Mouse (Mus musculus): ENCODE results near the gene Gm17617. TPM values are rescaled to one million over a fixed set of nuclear protein-coding genes. Genes with fewer than 3 reads are reported as not detected.
"Not testable (repeated sequence)": the region's sequence is repeated elsewhere in the genome, so short reads cannot be mapped to it uniquely, and the experiment has no call there.

Gene Gm17617
- polyA plus RNA-seq, 1 experiment from 2014 or later, result not detected

DNA sequence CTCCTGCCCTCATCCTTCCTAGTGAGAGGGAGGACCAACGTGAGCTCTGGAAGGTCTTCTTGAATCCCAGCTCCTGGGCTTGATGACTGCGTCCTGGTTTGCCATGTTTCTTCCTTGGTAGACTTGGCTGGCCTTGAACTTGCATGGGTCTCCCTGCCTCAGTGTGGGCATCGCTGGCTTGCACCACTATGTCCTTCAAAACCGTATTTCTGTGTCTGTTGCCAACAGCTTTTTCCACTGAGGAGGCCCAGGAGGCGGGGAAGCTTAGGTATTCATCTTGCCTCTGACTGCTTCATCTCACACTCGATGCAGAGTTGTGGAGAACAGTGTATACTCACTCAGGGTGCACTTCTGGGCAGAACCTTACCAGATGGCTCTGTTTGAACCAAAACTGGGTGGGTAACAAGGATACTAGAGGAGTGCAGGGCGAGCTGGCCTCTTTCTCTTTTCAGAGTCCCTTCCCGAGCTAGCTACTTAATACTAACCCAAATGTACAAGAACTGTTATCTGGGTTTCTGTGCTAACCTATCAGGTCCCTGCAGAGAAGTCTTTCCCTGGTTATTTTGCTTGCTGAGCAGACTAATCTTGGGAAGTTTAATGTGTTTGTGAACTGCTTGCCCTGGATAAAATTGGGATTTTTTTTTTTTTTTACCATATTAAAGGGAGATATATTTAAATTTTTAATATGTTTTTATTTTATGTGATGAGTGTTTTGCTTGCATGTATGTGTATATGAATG, 27.2 kb downstream of the Gm17617 start:
- no peaks in the 10 kb centered on the region for H3K27me3 ChIP-seq (ENCODE audit: control insufficient read depth, insufficient read depth, low read length)
- no peaks in the 10 kb centered on the region for H3K9me3 ChIP-seq (ENCODE audit: control insufficient read depth, low read length)
- H3K4me1 ChIP-seq (ENCODE audit: control insufficient read depth, insufficient read depth, low read length), result peaks cover 5% of the 10 kb centered on the region; the same call in 1 of the 2 replicates
- peak overlapping the region; percentile 84 for H3K4me3 ChIP-seq (ENCODE audit: low read depth, low read length)
- no peak for ATAC-seq (ENCODE audit: insufficient read depth, low FRiP score, low TSS enrichment)
- peak overlapping the region; percentile 87 for H3K9ac ChIP-seq (ENCODE audit: low read length)
- H3K36me3 ChIP-seq (ENCODE audit: control insufficient read depth, insufficient read depth, low read length), result no peaks in the 10 kb centered on the region
- 25% methylated on average over 8 of the region's 8 CpGs for WGBS
- H3K4me2 ChIP-seq (ENCODE audit: low read depth), result peak overlapping the region; percentile 56
- H3K27ac ChIP-seq (ENCODE audit: low read depth, low read length), result no peak overlapping the region
- no peak for DNase-seq (ENCODE audit: low spot score)

DNA sequence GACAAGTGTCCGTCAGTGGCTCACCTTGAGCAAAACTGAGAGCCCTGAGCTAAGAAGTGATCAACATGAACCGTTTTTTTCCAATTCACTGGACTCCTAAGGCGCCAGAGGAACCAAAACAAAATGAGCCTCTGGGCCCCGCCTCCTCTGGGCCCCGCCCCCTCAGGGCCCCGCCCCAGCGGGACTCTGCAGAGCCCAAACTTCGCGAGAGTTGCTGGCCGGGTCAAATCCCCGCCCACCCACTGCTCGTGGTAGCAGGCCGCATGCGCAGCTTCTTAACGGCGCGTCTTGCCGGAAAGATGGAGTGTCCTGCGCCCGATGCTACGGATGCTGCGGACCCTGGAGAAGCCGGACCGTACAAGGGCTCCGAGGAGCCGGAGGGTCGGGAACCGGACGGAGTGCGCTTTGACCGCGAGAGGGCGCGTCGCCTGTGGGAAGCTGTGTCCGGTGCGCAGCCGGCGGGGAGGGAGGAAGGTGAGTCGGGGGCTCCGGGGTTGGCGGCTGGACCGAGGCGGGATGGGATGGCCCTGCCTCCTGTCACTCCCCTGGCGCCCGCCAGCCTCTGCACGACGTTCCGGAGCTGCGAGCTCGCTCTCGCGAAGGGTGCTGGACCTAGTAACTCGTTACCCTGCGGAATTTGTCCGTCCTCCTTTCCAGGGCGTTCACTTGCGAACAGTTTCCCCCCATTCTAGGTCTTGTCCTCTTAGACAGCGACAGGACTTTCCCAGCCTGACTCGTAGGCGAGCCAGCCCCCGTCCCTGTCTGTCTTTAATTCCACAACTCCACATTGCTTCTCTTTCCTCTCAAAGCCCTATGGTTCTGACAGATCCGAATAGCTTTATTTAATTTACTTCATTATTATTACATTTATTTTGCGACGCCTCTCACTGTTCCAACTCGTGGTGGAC, 28.0 kb downstream of the Gm17617 start, which contains the start of gene Zfp346:
Zfp346 (plus strand) TSS at position 267 of the 908 bp plus-strand sequence.
- H3K9me3 ChIP-seq (ENCODE audit: control insufficient read depth, low read length), result no peaks in the 10 kb centered on the region
- peak within 1 kb of the TSS; percentile 56 for H3K4me2 ChIP-seq (ENCODE audit: low read depth)
- peak within 1 kb of the TSS; percentile 82 for H3K27ac ChIP-seq (ENCODE audit: low read depth, low read length)
- no peaks in the 10 kb centered on the region for H3K27me3 ChIP-seq (ENCODE audit: control insufficient read depth, insufficient read depth, low read length)
- peaks cover 5% of the 10 kb centered on the region; the same call in 1 of the 2 replicates for H3K4me1 ChIP-seq (ENCODE audit: control insufficient read depth, insufficient read depth, low read length)
- peak within 1 kb of the TSS; percentile 87 for H3K9ac ChIP-seq (ENCODE audit: low read length)
- H3K36me3 ChIP-seq (ENCODE audit: control insufficient read depth, insufficient read depth, low read length), result no peaks in the 10 kb centered on the region
- peak; percentile 90 for ATAC-seq (ENCODE audit: insufficient read depth, low FRiP score, low TSS enrichment)
- peak within 1 kb of the TSS; percentile 84 for H3K4me3 ChIP-seq (ENCODE audit: low read depth, low read length)
- peak; percentile 99 for DNase-seq (ENCODE audit: low spot score)
- whole genome bisulfite sequencing, result under 1% methylated on average over 65 of the region's 66 CpGs

DNA sequence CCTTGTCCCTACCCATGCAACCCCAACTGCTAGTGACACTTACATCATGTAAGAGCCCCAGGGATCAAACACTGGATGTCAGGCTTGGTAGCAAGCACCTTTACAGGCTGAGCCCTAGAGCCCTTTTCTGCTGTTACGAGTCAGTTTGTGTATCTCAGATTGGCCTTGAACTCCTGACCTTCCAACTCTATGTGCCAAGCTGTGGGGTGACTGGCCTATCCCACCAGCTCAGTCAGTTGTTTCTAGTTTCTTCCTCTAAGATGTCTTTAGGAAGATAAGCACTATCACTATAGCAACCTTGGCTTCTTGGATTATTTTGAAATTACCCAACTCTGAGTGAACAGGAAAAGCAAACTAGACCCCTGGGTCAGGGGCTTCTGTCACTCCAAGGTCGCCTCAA, 30.0 kb downstream of the Gm17617 start:
- no peak for ATAC-seq (ENCODE audit: insufficient read depth, low FRiP score, low TSS enrichment)
- Histone ChIP-seq H3K9me3 (ENCODE audit: control insufficient read depth, low read length) (no peaks in the 10 kb centered on the region), H3K4me2 (ENCODE audit: low read depth) (no peak overlapping the region), H3K27me3 (ENCODE audit: control insufficient read depth, insufficient read depth, low read length) (no peaks in the 10 kb centered on the region), H3K4me1 (ENCODE audit: control insufficient read depth, insufficient read depth, low read length) (peaks cover 8% of the 10 kb centered on the region; the same call in 1 of the 2 replicates), H3K9ac (ENCODE audit: low read length) (no peak overlapping the region), H3K27ac (ENCODE audit: low read depth, low read length) (no peak overlapping the region), H3K36me3 (ENCODE audit: control insufficient read depth, insufficient read depth, low read length) (no peaks in the 10 kb centered on the region), H3K4me3 (ENCODE audit: low read depth, low read length) (no peak overlapping the region)
- DNase-seq (ENCODE audit: low spot score), result no peak
- 80% methylated on average over 2 of the region's 2 CpGs for WGBS

DNA sequence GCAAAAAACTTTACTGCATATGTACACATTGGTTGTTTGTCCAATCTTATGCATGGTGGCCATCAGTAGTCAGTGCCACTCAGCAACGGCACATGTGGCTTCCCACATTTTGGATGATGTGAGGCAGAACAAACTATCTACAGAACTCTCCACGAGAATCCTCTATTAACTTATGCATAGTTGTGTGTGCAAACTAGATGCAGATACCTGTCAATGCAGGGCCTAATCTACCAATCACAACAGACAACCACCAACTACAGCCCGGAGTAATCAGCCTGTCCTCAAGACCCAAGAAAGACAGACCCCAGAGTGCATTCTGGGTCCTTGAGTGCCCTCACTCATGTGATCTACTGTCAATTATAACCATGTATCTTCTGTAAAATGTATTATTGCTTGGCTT, 31.0 kb downstream of the Gm17617 start:
- H3K4me2 ChIP-seq (ENCODE audit: low read depth), result no peak overlapping the region
- H3K27me3 ChIP-seq (ENCODE audit: control insufficient read depth, insufficient read depth, low read length), result no peaks in the 10 kb centered on the region
- DNase-seq (ENCODE audit: low spot score), result no peak
- H3K9ac ChIP-seq (ENCODE audit: low read length), result no peak overlapping the region
- WGBS, result 95% methylated on average over 3 of the region's 3 CpGs
- H3K4me3 ChIP-seq (ENCODE audit: low read depth, low read length), result no peak overlapping the region
- peaks cover 8% of the 10 kb centered on the region; the same call in 1 of the 2 replicates for H3K4me1 ChIP-seq (ENCODE audit: control insufficient read depth, insufficient read depth, low read length)
- no peak for ATAC-seq (ENCODE audit: insufficient read depth, low FRiP score, low TSS enrichment)
- H3K36me3 ChIP-seq (ENCODE audit: control insufficient read depth, insufficient read depth, low read length), result no peaks in the 10 kb centered on the region
- no peaks in the 10 kb centered on the region for H3K9me3 ChIP-seq (ENCODE audit: control insufficient read depth, low read length)
- no peak overlapping the region for H3K27ac ChIP-seq (ENCODE audit: low read depth, low read length)

DNA sequence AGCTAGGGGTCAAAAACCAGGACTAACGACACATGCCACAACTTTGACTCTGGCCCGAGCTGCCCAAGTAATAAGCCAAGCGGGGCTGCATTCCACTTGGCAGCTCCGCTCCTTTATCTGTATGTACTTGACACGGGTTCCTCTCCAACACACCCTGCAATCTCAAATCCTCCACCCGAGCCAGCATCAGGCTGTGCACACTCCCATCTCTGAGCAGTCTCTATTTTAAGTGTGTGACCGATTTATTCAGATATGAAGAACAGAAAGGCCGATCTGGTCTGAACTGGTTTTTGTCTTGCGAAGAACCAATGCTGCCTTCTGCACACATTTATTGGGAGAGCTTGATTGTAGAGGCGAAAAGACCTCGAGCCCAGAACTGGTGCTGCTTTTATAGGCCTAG, 31.7 kb downstream of the Gm17617 start:
- H3K4me3 ChIP-seq (ENCODE audit: low read depth, low read length), result no peak overlapping the region
- H3K9ac ChIP-seq (ENCODE audit: low read length), result no peak overlapping the region
- H3K27me3 ChIP-seq (ENCODE audit: control insufficient read depth, insufficient read depth, low read length), result no peaks in the 10 kb centered on the region
- H3K36me3 ChIP-seq (ENCODE audit: control insufficient read depth, insufficient read depth, low read length), result no peaks in the 10 kb centered on the region
- H3K4me1 ChIP-seq (ENCODE audit: control insufficient read depth, insufficient read depth, low read length), result peaks cover 8% of the 10 kb centered on the region; the same call in 1 of the 2 replicates
- H3K27ac ChIP-seq (ENCODE audit: low read depth, low read length), result no peak overlapping the region
- no peaks in the 10 kb centered on the region for H3K9me3 ChIP-seq (ENCODE audit: control insufficient read depth, low read length)
- ATAC-seq (ENCODE audit: insufficient read depth, low FRiP score, low TSS enrichment), result no peak
- no peak overlapping the region for H3K4me2 ChIP-seq (ENCODE audit: low read depth)
- DNase-seq (ENCODE audit: low spot score), result no peak
- 95% methylated on average over 11 of the region's 11 CpGs for WGBS

DNA sequence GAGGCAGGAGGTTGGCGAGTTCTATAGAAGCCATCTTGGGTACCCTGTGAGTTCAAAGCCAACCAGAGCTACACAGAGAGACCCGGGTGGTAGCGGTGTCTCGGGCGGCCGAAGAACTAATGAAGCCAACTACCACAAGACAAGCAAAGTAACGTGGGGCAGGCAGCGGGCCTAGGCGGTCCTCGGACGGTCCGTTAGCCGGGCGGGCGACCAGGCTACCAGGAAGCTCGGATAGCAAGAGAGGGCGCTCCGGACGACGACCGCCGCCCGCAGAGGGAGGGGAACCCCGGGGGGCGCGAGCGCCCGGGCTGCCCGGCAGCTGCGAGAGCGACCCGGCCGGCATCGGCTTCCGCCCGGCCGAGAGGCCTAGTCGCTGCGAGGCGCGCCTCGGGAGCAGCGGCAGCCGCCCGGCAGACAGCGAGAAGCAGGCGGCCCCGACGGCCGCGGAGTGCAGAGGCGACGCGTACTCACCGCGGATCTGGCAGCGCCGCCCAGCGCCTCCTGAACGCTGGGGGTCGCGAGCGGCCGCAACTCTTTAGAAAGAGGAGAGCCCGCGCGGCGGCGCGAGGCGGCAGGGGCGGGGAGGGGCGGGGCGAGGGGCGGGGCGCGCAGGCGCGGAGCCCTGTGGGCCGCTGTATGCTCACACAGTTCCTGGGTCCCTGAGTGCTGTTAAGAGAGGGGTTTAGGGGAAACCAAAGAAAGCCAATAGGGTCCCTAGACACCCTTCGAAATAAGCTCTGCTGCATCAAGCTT, 33.4 kb downstream of the Gm17617 start, which contains the start of gene Uimc1:
Uimc1 (minus strand) TSS at position 575 of the 753 bp plus-strand sequence.
- DNase-seq (ENCODE audit: low spot score), result peak; percentile 92
- Histone ChIP-seq H3K9me3 (ENCODE audit: control insufficient read depth, low read length) (no peaks in the 10 kb centered on the region), H3K27ac (ENCODE audit: low read depth, low read length) (peak within 1 kb of the TSS; percentile 89), H3K4me1 (ENCODE audit: control insufficient read depth, insufficient read depth, low read length) (0 out of 2 replicates have a peak, but pooled peaks cover 3% of the 10 kb centered on the region), H3K9ac (ENCODE audit: low read length) (peak within 1 kb of the TSS; percentile 92), H3K4me2 (ENCODE audit: low read depth) (peak within 1 kb of the TSS; percentile 56), H3K27me3 (ENCODE audit: control insufficient read depth, insufficient read depth, low read length) (no peaks in the 10 kb centered on the region), H3K36me3 (ENCODE audit: control insufficient read depth, insufficient read depth, low read length) (no peaks in the 10 kb centered on the region), H3K4me3 (ENCODE audit: low read depth, low read length) (peak within 1 kb of the TSS; percentile 73)
- under 1% methylated on average over 63 of the region's 81 CpGs for WGBS
- peak; percentile 87 for ATAC-seq (ENCODE audit: insufficient read depth, low FRiP score, low TSS enrichment)

DNA sequence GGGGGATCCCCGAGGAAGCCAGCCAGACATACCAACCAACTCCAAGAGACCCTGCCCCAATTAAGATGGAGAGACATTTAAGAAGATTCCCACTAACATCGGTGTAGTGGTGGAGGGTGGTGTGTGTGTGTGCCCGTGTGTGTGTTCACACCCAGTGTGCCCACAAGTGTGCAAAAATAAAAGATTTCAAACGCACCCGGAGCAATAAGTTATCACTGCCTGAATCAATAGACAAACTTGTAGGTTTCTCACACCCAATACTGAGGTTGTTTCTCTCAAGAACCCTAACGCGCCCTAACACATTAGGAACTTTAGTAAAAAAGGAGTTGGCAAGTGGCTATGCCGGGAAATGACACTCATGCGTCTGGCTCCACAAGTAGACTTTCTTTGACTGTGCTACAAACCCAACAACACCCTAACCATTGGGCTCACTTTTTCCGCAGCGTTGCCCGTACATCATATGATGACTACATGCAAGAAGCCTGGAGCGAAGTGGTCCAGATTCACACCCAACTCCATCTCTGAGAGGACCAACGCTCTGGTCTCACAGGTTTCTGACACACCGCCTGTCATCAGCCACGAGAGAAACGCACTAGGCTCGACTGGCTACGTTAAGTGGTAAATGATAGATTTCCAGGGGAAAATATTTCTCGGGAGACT, 34.2 kb downstream of the Gm17617 start:
- Histone ChIP-seq H3K4me1 (ENCODE audit: control insufficient read depth, insufficient read depth, low read length) (0 out of 2 replicates have a peak, but pooled peaks cover 3% of the 10 kb centered on the region), H3K36me3 (ENCODE audit: control insufficient read depth, insufficient read depth, low read length) (no peaks in the 10 kb centered on the region), H3K9ac (ENCODE audit: low read length) (peak overlapping the region; percentile 92), H3K4me2 (ENCODE audit: low read depth) (peak overlapping the region; percentile 56), H3K27me3 (ENCODE audit: control insufficient read depth, insufficient read depth, low read length) (no peaks in the 10 kb centered on the region), H3K9me3 (ENCODE audit: control insufficient read depth, low read length) (no peaks in the 10 kb centered on the region), H3K4me3 (ENCODE audit: low read depth, low read length) (peak overlapping the region; percentile 73), H3K27ac (ENCODE audit: low read depth, low read length) (peak overlapping the region; percentile 89)
- 0 out of 2 replicates have a peak, but pooled peaks have one; percentile 2 for ATAC-seq (ENCODE audit: insufficient read depth, low FRiP score, low TSS enrichment)
- peak; percentile 28 for DNase-seq (ENCODE audit: low spot score)
- WGBS, result 34% methylated on average over 20 of the region's 20 CpGs

DNA sequence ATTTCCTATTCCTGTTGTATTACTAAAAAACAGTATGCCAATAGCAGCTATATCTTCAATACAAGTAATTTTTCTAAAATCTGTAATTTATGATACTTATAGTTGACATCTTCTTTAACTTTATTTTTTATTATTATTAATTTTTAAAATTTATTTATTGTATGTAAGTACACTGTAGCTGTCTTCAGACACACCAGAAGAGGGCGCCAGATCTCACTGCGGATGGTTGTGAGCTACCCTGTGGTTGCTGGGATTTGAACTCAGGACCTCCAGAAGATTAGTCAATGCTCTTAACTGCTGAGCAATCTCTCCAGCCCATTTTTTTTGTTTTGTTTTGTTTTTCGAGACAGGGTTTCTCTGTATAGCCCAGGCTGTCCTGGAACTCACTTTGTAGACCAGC, 35.5 kb downstream of the Gm17617 start:
- DNase-seq (ENCODE audit: low spot score); H3K4me1 ChIP-seq (ENCODE audit: control insufficient read depth, insufficient read depth, low read length); H3K36me3 ChIP-seq (ENCODE audit: control insufficient read depth, insufficient read depth, low read length); H3K27me3 ChIP-seq (ENCODE audit: control insufficient read depth, insufficient read depth, low read length); H3K9me3 ChIP-seq (ENCODE audit: control insufficient read depth, low read length); H3K4me2 ChIP-seq (ENCODE audit: low read depth); H3K4me3 ChIP-seq (ENCODE audit: low read depth, low read length); H3K9ac ChIP-seq (ENCODE audit: low read length); ATAC-seq (ENCODE audit: insufficient read depth, low FRiP score, low TSS enrichment); H3K27ac ChIP-seq (ENCODE audit: low read depth, low read length): not testable (repeated sequence)
- WGBS, result 93% methylated on average over 3 of the region's 3 CpGs

All from neural tube, embryonic 11.5 days (tissue).